Mouse (Mus musculus) G1E (cell line): ENCODE results near the gene Arnt.
A peak's percentile ranks its signal among the peaks of the same experiment; 100 is the strongest.

Source experiments
- CTCF ChIP-seq: IDR thresholded peaks from 2 replicates; pipeline ENCODE4 v1.5.1; 2012; ENCODE audit warnings: low read depth, low read length, inconsistent platforms, mixed read lengths
- GATA1 ChIP-seq: IDR thresholded peaks from 2 replicates; pipeline ENCODE4 v1.6.1; 2012; ENCODE audit warnings: borderline replicate concordance, low read length, inconsistent platforms, mixed read lengths
- TAL1 ChIP-seq: conservative IDR thresholded peaks from 2 replicates; pipeline ENCODE4 v1.6.1; 2012; ENCODE audit warnings: low read depth, low read length, inconsistent platforms, mixed read lengths

- TF ChIP-seq CTCF (peak; percentile 99), GATA1 (no peak), TAL1 (no peak)
Measured at GRCm38 (mm10) chr3:95517493-95517898, 83.3 kb downstream of the Arnt start.
